Mouse (Mus musculus): ENCODE measurements at regions not wholly inside any gene's neighbourhood (a gene's known extent, or its start where the extent isn't known, plus 50 kb on each side); places are given as distances from the start of the nearest gene placed in this dataset.

GRCm38 (mm10) chr12:29394881-29395280 is 133.3 kb upstream of the Myt1l start:
- TF ChIP-seq CTCF (conservative IDR thresholded peaks at IDR 0.05; ENCODE audit: insufficient read depth, insufficient read length, low read depth, low read length), result no peak
- TF ChIP-seq POLR2A (IDR thresholded peaks at IDR 0.05; ENCODE audit: low read depth, low read length), result no peak

All from kidney, adult 2 months (tissue).